Mouse (Mus musculus) heart, adult 11 months (tissue): ENCODE results near the gene Psg17.
"Not testable (repeated sequence)": the region's sequence is repeated elsewhere in the genome, so short reads cannot be mapped to it uniquely, and the experiment has no call there.

ENCODE experiments used
- DNase-seq: peaks from one replicate; pipeline ENCODE4 v3.0.0; 2022

The Psg17 gene

GRCm38 (mm10) chr7:18821507-18821906, at the start of gene Psg17:
Gene Psg17, minus strand, starts transcription at chr7:18821607.
- peak; percentile 53 for DNase-seq

GRCm38 (mm10) chr7:18871031-18871430, 49.6 kb upstream of the Psg17 start, which contains the start of gene Pglyrp1:
Gene Pglyrp1, plus strand, starts transcription at chr7:18871331.
- DNase-seq = not testable (repeated sequence)

- no peak for DNase-seq
Measured at GRCm38 (mm10) chr7:18868491-18868890, 47.1 kb upstream of the Psg17 start.

GRCm38 (mm10) chr7:18862801-18863200, 41.4 kb upstream of the Psg17 start:
- peak; percentile 49 for DNase-seq

GRCm38 (mm10) chr7:18858310-18858916, 37.0 kb upstream of the Psg17 start:
- peak; percentile 97 for DNase-seq

GRCm38 (mm10) chr7:18848395-18848794, 27.0 kb upstream of the Psg17 start:
- DNase-seq = no peak

GRCm38 (mm10) chr7:18844811-18845210, 23.4 kb upstream of the Psg17 start:
- peak; percentile 89 for DNase-seq

GRCm38 (mm10) chr7:18841174-18841567, 19.8 kb upstream of the Psg17 start:
- DNase-seq = no peak

- DNase-seq = peak; percentile 99
Measured at GRCm38 (mm10) chr7:18840386-18841173, 19.2 kb upstream of the Psg17 start.

GRCm38 (mm10) chr7:18839865-18840264, 18.5 kb upstream of the Psg17 start, which contains the start of gene Mill2:
Gene Mill2, plus strand, starts transcription at chr7:18839966.
- peak; percentile 95 for DNase-seq

GRCm38 (mm10) chr7:18832298-18832697, 10.9 kb upstream of the Psg17 start:
- peak; percentile 87 for DNase-seq

GRCm38 (mm10) chr7:18829545-18829944, 8.1 kb upstream of the Psg17 start:
- DNase-seq = no peak

GRCm38 (mm10) chr7:18828592-18828991, 7.2 kb upstream of the Psg17 start:
- peak; percentile 79 for DNase-seq

- peak; percentile 87 for DNase-seq
Measured at GRCm38 (mm10) chr7:18827792-18828546, 6.6 kb upstream of the Psg17 start.

- peak; percentile 57 for DNase-seq
Measured at GRCm38 (mm10) chr7:18818301-18818700, 3.1 kb downstream of the Psg17 start.

- peak; percentile 76 for DNase-seq
Measured at GRCm38 (mm10) chr7:18803526-18803925, 17.9 kb downstream of the Psg17 start.

- DNase-seq = peak; percentile 76
Measured at GRCm38 (mm10) chr7:18799129-18799528, 22.3 kb downstream of the Psg17 start.

GRCm38 (mm10) chr7:18798420-18798819, 23.0 kb downstream of the Psg17 start, which contains the start of gene Psg19:
Gene Psg19, minus strand, starts transcription at chr7:18798520.
- peak; percentile 9 for DNase-seq

- peak; percentile 91 for DNase-seq
Measured at GRCm38 (mm10) chr7:18790671-18791070, 30.7 kb downstream of the Psg17 start.

- DNase-seq = not testable (repeated sequence)
Measured at GRCm38 (mm10) chr7:18781301-18781700, 40.1 kb downstream of the Psg17 start.

- peak; percentile 95 for DNase-seq
Measured at GRCm38 (mm10) chr7:18779337-18779781, 42.0 kb downstream of the Psg17 start.
